Mouse (Mus musculus) monocyte, adult 5-6 weeks (primary cell): Measurements from ENCODE around the gene Fam207a. TPM values are rescaled to one million over a fixed set of nuclear protein-coding genes. Genes with fewer than 3 reads are reported as not detected.

Experiments
- ATAC-seq: fragments of 153-309, 156-312 bp; replicated peaks from 2 replicates; pipeline ENCODE4 v1.8.0; 2017; ENCODE audit warnings: mild to moderate bottlenecking; ENCODE audit not compliant: low TSS enrichment, insufficient number of reproducible peaks, severe bottlenecking, poor library complexity, low FRiP score
- total RNA-seq: library from RNA; stranded (forward); fragments of 200-1000, 200-491, 200-594 nt; gene quantifications from 3 replicates; pipeline ENCODE4 v1.2.3, GENCODE M21; 2017

The Fam207a gene
- total RNA-seq, 1 experiment from 2014 or later, result 24.9 TPM

- ATAC-seq, result peak; percentile 75
These were observed 21.1 kb upstream of the Fam207a start for GRCm38 (mm10) chr10:77536727-77537126.

- no peak for ATAC-seq
These were observed 16.4 kb upstream of the Fam207a start for GRCm38 (mm10) chr10:77532020-77532413.

GRCm38 (mm10) chr10:77531026-77532019 is 15.7 kb upstream of the Fam207a start:
- peak; percentile 28 for ATAC-seq

DNA sequence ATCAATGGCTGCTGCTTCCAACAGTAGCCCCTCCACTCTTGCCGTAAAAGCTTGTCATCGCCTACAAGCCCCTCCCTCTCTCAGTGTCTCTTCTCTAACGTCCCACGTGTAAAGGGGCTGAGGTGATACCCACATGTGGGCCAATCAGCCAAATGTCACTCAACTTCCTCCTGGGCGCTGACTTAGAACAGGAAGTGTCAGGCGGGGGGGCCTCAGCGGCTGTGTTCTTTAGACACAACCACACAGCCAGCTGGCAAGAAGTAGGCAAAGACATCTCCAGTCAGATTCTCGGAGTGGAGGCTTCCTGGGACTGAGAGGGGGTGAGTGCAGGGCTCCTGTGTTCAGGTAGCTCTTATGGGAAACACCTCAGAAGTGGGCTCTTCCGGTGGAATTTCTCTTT is 14.6 kb upstream of the Fam207a start, which contains the start of gene Itgb2:
Gene Itgb2, plus strand, starts transcription at position 113 of the 400 bp plus-strand sequence.
- peak; percentile 72 for ATAC-seq

GRCm38 (mm10) chr10:77528634-77529033 is 13.0 kb upstream of the Fam207a start:
- peak; percentile 49 for ATAC-seq

DNA sequence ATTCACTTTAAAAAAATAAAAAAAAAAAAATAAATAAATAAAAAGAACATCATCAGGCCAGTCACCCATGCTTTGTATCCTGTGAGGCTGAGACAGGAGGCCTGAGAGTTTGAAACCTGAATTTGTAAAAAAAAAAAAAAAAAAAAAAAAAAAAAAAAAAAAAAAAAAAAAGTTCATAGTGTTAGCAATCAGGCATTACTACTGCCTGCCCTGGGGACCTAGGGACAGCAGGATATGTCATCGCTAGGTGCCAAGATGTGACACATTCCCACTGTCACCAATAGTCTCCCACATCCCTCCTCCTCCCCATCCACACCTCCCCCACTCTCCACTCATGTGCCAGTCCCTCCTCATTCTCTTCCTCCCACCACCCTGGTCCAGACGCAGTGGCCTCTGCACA is 10.9 kb upstream of the Fam207a start:
- no peak for ATAC-seq

DNA sequence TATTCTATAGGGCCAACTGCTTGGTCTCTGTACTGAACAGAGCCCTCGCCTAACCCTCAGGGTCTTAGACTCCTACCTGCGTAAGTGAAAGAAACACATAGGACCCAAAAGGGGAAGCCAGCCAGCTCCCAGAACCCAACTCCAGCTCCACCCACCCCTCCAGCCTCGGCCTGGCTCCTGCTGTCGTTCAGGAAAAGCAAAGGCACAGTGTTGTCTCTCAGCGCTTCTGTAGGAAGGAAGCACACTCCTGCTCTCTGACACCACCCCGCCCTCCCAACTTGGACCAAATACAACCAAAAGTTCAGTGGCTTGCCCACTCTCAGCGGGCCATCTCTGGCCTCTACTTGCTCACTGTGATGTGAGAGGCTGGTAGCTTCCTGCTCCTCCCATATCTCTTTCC is 7.7 kb upstream of the Fam207a start:
- ATAC-seq, result peak; percentile 19

DNA sequence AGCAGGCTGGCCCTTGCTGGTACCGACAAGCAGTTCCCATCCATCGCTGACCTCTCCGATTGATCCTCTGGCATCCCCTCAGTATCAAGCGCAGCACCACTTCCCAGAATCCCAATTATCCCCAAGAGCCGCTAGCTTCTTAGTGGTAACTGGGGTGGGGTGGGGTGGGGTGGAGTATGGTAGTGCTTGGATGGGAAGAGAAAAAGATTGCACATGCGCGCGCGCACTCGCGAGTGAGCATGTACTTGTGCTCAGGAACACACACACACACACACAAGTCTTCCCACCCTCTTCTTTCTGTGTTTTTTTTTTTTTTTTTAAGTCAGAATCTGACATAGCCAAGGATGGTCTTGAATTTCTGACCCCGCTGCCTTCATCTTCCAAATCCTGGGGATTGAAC is 7.2 kb upstream of the Fam207a start:
- no peak for ATAC-seq

- ATAC-seq, result peak; percentile 37
These were observed 6.6 kb upstream of the Fam207a start for GRCm38 (mm10) chr10:77522021-77522731.

DNA sequence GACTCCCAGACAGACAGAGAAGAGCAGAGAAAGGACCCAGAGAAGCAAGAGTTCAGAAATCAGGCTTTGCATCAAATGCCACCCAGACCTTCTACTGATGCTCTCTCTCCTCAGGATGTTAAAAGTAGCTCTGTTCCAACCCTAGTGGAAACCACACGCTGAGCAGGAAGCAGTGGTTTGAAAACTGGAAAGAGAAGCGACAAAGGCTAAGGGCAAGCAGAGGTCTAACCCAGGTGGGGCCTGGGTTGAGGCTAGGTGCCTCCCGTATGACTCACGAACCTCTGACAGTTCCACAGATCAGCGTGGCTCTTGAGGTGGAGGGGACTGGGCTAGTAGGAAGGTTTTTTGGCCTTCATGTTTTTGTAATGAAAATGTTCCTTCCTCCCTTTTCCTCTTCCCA is 4.9 kb upstream of the Fam207a start:
- ATAC-seq, result peak; percentile 25

DNA sequence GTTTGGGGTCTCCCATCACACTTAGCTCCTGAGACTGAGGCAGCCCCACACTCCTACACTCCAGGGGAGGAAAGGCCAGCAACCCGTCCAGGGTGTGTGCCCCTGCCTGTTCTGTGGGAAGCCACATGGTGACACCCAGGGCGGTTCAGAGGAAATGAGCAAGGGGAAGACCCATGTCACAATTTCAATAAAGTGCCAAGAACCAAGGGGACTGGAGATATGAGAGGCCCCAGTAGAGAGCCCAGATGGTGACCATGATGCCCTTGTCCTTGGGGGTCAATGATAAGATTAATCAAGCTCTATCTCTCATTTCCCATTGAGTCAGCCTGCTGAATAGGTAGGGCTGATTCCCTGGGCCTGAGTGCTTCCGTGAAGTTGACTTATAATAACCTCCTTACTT is 3.6 kb upstream of the Fam207a start:
- ATAC-seq, result peak; percentile 28

DNA sequence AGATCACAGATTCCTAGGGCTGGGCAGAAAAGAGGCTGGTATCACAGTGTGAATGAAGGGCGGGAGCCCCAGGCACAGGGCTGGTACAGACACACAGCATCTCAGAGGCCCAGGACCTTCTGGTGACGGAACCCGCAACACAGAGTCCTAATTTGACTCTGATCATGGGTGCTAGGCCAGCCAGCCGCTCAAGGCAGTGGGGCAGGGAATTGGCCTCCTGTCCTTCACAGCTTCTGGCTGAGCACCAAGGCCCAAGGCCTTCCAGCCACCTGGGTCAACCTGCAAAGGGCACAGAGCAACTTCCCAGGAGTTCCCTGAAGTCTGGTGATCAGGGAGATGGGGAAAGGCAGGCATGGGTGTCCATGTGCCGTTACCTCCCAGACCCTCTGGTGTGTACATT is 2.2 kb upstream of the Fam207a start:
- no peak for ATAC-seq

GRCm38 (mm10) chr10:77517066-77517620 is 1.6 kb upstream of the Fam207a start:
- ATAC-seq, result peak; percentile 22; the same call in 1 of the 2 replicates

- ATAC-seq, result no peak
These were observed 880 bp upstream of the Fam207a start for GRCm38 (mm10) chr10:77516379-77516951.

DNA sequence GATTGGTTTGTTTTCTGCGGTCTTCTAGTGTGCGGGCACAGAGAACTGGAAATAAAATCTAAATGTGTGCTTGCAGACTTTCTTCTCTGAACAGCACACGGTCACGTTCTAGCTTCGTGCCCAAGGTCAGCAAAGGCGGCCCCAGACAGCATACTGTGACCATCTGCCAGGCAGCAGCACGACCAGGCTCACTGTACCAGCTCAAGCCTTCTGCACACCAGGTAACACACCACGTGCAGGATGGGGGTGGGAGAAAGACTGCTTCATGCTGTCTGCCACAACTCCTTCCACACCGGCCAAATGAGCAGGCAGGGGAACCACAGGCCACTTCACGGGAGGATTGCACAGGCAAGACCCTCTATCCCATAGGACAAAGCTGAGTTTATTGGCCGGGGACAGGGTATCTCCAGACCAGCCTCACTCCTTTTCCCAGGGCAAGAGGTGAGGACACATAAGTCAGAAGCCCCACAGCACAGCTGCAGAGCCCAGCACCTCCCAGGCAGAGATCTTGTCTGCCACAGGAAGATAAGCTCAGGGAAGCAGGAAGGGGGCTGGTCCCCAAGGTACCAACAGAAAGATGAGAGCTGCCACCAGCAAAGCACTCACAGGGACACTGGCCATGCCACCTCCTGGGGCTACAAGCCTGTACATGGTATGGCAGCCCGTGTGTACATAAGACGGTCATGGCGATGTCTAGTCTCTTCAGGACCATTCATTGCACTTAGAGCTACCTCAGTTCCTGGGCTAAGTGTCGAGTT is 5.2 kb downstream of the Fam207a start:
- ATAC-seq, result no peak

DNA sequence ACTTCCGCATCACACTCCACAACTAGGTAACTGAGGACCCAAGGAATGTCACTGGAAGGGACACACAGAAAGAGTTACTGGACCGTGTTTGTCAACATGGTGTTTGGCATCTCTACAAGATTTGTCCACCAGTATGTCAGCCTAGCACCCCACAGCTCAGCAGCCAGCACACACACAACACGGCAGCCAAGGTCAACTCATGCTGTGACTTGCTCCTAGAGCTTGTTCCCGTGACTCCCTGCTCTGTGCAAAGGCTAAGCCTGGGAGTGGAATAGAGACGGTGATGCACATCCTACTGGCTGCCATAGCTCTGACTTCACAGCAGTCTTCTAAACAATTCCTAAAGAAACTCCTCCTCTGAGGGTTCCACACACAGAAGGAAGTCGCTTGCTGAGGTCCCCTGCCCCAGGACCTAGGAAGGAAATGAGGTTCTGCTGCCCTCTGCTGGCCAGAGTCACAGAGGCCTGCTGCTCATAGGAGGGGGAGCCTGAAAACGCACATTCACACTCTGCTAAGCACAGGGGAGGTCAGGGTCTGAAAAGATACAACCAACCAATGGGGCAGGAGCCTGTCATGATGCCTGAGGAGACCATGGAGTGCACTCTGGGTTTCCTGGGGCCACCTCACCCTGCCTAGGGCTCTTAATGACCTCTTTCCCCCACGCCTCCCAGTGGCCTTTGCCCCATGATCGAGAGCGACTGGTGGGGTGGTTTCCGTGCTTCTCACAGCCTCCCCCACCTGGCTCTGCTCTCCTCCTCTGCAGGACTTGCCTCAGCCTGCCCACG is 6.0 kb downstream of the Fam207a start:
- ATAC-seq, result peak; percentile 29; the same call in 1 of the 2 replicates

GRCm38 (mm10) chr10:77508744-77509143 is 6.8 kb downstream of the Fam207a start:
- no peak for ATAC-seq

DNA sequence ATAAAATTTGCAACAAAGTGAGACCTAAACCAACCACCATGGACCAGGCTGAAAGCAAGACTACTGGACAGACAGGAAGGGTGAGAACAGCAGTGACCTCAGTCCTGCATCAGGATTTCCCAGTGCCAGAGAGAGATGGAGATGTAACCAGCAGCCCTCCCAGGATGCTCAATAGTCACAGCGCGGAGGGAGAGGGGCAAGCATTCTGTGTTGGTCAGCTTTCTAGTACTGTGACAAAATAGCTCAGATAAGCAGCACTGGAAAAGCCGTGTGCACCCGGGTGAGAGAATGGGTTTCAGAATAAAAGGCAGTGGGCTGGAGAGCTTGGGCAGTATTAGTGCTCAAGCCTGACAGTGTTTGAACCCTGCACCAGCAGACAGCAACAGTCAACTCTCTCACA is 7.8 kb downstream of the Fam207a start:
- ATAC-seq, result no peak
